Mouse (Mus musculus) ovary, adult 18-20 months (tissue): ENCODE data around the gene Prkag2.
A peak's percentile ranks its signal among the peaks of the same experiment; 100 is the strongest.

Source experiments
- DNase-seq: peaks from one replicate; pipeline ENCODE4 v3.0.0; 2022; ENCODE audit warnings: low spot score, mixed read lengths

Gene Prkag2

GRCm38 (mm10) chr5:24999351-24999750 lies 101.1 kb downstream of the Prkag2 start:
- no peak for DNase-seq

- peak; percentile 63 for DNase-seq
Measured at GRCm38 (mm10) chr5:24995576-24996100, 104.8 kb downstream of the Prkag2 start.

GRCm38 (mm10) chr5:24993190-24993589 lies 107.3 kb downstream of the Prkag2 start:
- no peak for DNase-seq

- no peak for DNase-seq
Measured at GRCm38 (mm10) chr5:24991575-24991974, 108.9 kb downstream of the Prkag2 start.

- DNase-seq, result no peak
Measured at GRCm38 (mm10) chr5:24990460-24990859, 110.0 kb downstream of the Prkag2 start.

GRCm38 (mm10) chr5:24989683-24990082 lies 110.8 kb downstream of the Prkag2 start:
- DNase-seq, result peak; percentile 58

GRCm38 (mm10) chr5:24986956-24987355 lies 113.5 kb downstream of the Prkag2 start:
- DNase-seq, result no peak

GRCm38 (mm10) chr5:24986204-24986940 lies 114.1 kb downstream of the Prkag2 start:
- no peak for DNase-seq

GRCm38 (mm10) chr5:24985434-24986176 lies 114.8 kb downstream of the Prkag2 start:
- no peak for DNase-seq

GRCm38 (mm10) chr5:24984157-24984556 lies 116.3 kb downstream of the Prkag2 start:
- DNase-seq, result no peak

GRCm38 (mm10) chr5:24983539-24983938 lies 116.9 kb downstream of the Prkag2 start:
- no peak for DNase-seq

- no peak for DNase-seq
Measured at GRCm38 (mm10) chr5:24982258-24982657, 118.2 kb downstream of the Prkag2 start.

GRCm38 (mm10) chr5:24981765-24982164 lies 118.7 kb downstream of the Prkag2 start:
- DNase-seq, result peak; percentile 77

- DNase-seq, result no peak
Measured at GRCm38 (mm10) chr5:24979968-24980345, 120.5 kb downstream of the Prkag2 start.

- no peak for DNase-seq
Measured at GRCm38 (mm10) chr5:24979312-24979967, 121.0 kb downstream of the Prkag2 start.

- DNase-seq, result no peak
Measured at GRCm38 (mm10) chr5:24976907-24977306, 123.5 kb downstream of the Prkag2 start.

- DNase-seq, result no peak
Measured at GRCm38 (mm10) chr5:24976236-24976635, 124.2 kb downstream of the Prkag2 start.

- DNase-seq, result no peak
Measured at GRCm38 (mm10) chr5:24975100-24975499, 125.3 kb downstream of the Prkag2 start.

- no peak for DNase-seq
Measured at GRCm38 (mm10) chr5:24973672-24974225, 126.7 kb downstream of the Prkag2 start.

GRCm38 (mm10) chr5:24973228-24973627 lies 127.2 kb downstream of the Prkag2 start:
- DNase-seq, result no peak

GRCm38 (mm10) chr5:24970552-24971275 lies 129.7 kb downstream of the Prkag2 start:
- no peak for DNase-seq
